Mouse (Mus musculus) heart, adult 2 months (tissue): ENCODE measurements at regions not wholly inside any gene's neighbourhood (a gene's known extent, or its start where the extent isn't known, plus 50 kb on each side); places are given as distances from the start of the nearest gene placed in this dataset.

Source experiments
- DNase-seq, 2 experiments: peaks; one replicate each; pipeline ENCODE4 v3.0.0; 2021
- H3K27ac ChIP-seq: fragments of 200-600 bp; 2 replicates; pipeline ENCODE4 v1.8.1; 2022
- H3K27me3 ChIP-seq: fragments of 200-500 bp; 2 replicates; pipeline ENCODE4 v1.6.1; 2012; ENCODE audit warnings: mild to moderate bottlenecking, low read length, inconsistent platforms, mixed read lengths; ENCODE audit not compliant: control insufficient read depth, insufficient read depth
- H3K36me3 ChIP-seq: fragments of 200-500 bp; 2 replicates; pipeline ENCODE4 v1.6.1; 2012; ENCODE audit warnings: low read length, inconsistent platforms; ENCODE audit not compliant: control insufficient read depth, insufficient read depth
- H3K4me1 ChIP-seq: fragments of 200-500 bp; 2 replicates; pipeline ENCODE4 v1.6.1; 2011; ENCODE audit warnings: low read length; ENCODE audit not compliant: control insufficient read depth, insufficient read depth
- H3K4me3 ChIP-seq: fragments of 200-600 bp; 2 replicates; pipeline ENCODE4 v1.8.1; 2022
- H3K79me2 ChIP-seq: fragments of 200-500 bp; replicated peaks from 2 replicates; pipeline ENCODE4 v1.6.1; 2012; ENCODE audit warnings: mild to moderate bottlenecking, inconsistent platforms, low read length, moderate library complexity, mixed read lengths; ENCODE audit not compliant: control insufficient read depth, insufficient read depth
- H3K9ac ChIP-seq: fragments of 200-500 bp; 2 replicates; pipeline ENCODE4 v1.6.1; 2012; ENCODE audit warnings: low read depth, mild to moderate bottlenecking, control low read depth, inconsistent platforms, low read length, mixed read lengths
- CTCF ChIP-seq: fragments of 200-600 bp; IDR thresholded peaks from 2 replicates; pipeline ENCODE4 v1.8.1; 2022; ENCODE audit warnings: antibody characterized with exemption, mild to moderate bottlenecking, moderate library complexity
- EP300 ChIP-seq: fragments of 200-500 bp; IDR thresholded peaks from 2 replicates; pipeline ENCODE4 v1.6.1; 2011; ENCODE audit warnings: low read depth, low read length, control low read depth; ENCODE audit not compliant: insufficient read depth
- POLR2A ChIP-seq: fragments of 200-500 bp; IDR thresholded peaks from 2 replicates; pipeline ENCODE4 v1.6.1; 2011; ENCODE audit warnings: mild to moderate bottlenecking, low read depth, low read length, control low read depth; ENCODE audit not compliant: insufficient read depth
- WGBS: fragments of 180-500 bp; shearing (Covaris S2); methylation state at CpG from one replicate; pipeline ENCODE4 v1.1.7; 2018; 5-methylcytosine and 5-hydroxymethylcytosine counted together
- intact Hi-C: fragments of 180-260 bp; cut with DNase I; formaldehyde crosslinking; loops from one replicate; pipeline ENCODE4 v1.15.1; 2025

- intact Hi-C loops = loop anchor here (1.0 kb wide), 1 partner anchor 373 kb away; no protein-coding TSS in a partner anchor
- H3K27me3 ChIP-seq = no peaks in the 10 kb centered on the region
- H3K79me2 ChIP-seq = no peaks in the 10 kb centered on the region
- H3K36me3 ChIP-seq = no peaks in the 10 kb centered on the region
- H3K27ac ChIP-seq = no peak overlapping the region
- no peaks in the 10 kb centered on the region for H3K4me1 ChIP-seq
- 89% methylated on average over 11 of the region's 11 CpGs for WGBS
- H3K9ac ChIP-seq = no peak overlapping the region
- DNase-seq = no peak
- TF ChIP-seq EP300 (no peak), POLR2A (no peak)
- no peak overlapping the region for H3K4me3 ChIP-seq
Measured at GRCm38 (mm10) chr16:55480745-55481144, 183.0 kb upstream of the Zpld1 start.

GRCm38 (mm10) chr16:55480304-55480703 is 182.5 kb upstream of the Zpld1 start:
- H3K4me1 ChIP-seq = no peaks in the 10 kb centered on the region
- H3K36me3 ChIP-seq = no peaks in the 10 kb centered on the region
- intact Hi-C loops = loop anchor here (1.0 kb wide), 1 partner anchor 373 kb away; no protein-coding TSS in a partner anchor
- H3K27ac ChIP-seq = no peak overlapping the region
- no peak overlapping the region for H3K4me3 ChIP-seq
- no peak overlapping the region for H3K9ac ChIP-seq
- 39% methylated on average over 7 of the region's 7 CpGs for WGBS
- no peaks in the 10 kb centered on the region for H3K27me3 ChIP-seq
- TF ChIP-seq CTCF (peak; percentile 69), POLR2A (no peak)
- no peaks in the 10 kb centered on the region for H3K79me2 ChIP-seq
- DNase-seq = no peak

- Histone ChIP-seq H3K4me1 (no peaks in the 10 kb centered on the region), H3K27me3 (no peaks in the 10 kb centered on the region), H3K27ac (no peak overlapping the region), H3K4me3 (no peak overlapping the region), H3K9ac (no peak overlapping the region), H3K79me2 (no peaks in the 10 kb centered on the region), H3K36me3 (no peaks in the 10 kb centered on the region)
- intact Hi-C loops = no loop called here
- 28% methylated on average over 17 of the region's 17 CpGs for WGBS
- TF ChIP-seq CTCF = peak; percentile 81
- no peak for TF ChIP-seq EP300
- TF ChIP-seq POLR2A = no peak
- DNase-seq = no peak
Measured at GRCm38 (mm10) chr16:55476544-55477208, 178.9 kb upstream of the Zpld1 start.

GRCm38 (mm10) chr16:55474950-55475525 is 177.3 kb upstream of the Zpld1 start:
- no peak for DNase-seq
- 76% methylated on average over 7 of the region's 7 CpGs for WGBS
- Histone ChIP-seq H3K4me3 (no peak overlapping the region), H3K27ac (no peak overlapping the region), H3K9ac (no peak overlapping the region), H3K36me3 (no peaks in the 10 kb centered on the region), H3K4me1 (no peaks in the 10 kb centered on the region), H3K27me3 (no peaks in the 10 kb centered on the region), H3K79me2 (no peaks in the 10 kb centered on the region)
- intact Hi-C loops = no loop called here
- TF ChIP-seq EP300 = no peak
- no peak for TF ChIP-seq CTCF
- TF ChIP-seq POLR2A = no peak

GRCm38 (mm10) chr16:55471396-55471795 is 173.6 kb upstream of the Zpld1 start:
- DNase-seq = no peak
- Histone ChIP-seq H3K79me2 (no peaks in the 10 kb centered on the region), H3K27me3 (no peaks in the 10 kb centered on the region), H3K27ac (no peak overlapping the region), H3K9ac (no peak overlapping the region), H3K4me1 (no peaks in the 10 kb centered on the region), H3K36me3 (no peaks in the 10 kb centered on the region), H3K4me3 (no peak overlapping the region)
- intact Hi-C loops = no loop called here
- no peak for TF ChIP-seq EP300
- no peak for TF ChIP-seq CTCF
- TF ChIP-seq POLR2A = no peak
- WGBS = 67% methylated on average over 4 of the region's 4 CpGs

- no peak overlapping the region for H3K4me3 ChIP-seq
- DNase-seq = no peak
- H3K36me3 ChIP-seq = no peaks in the 10 kb centered on the region
- H3K27ac ChIP-seq = no peak overlapping the region
- H3K27me3 ChIP-seq = no peaks in the 10 kb centered on the region
- 76% methylated on average over 13 of the region's 13 CpGs for WGBS
- no peak for TF ChIP-seq POLR2A
- no peak for TF ChIP-seq EP300
- TF ChIP-seq CTCF = no peak
- no peak overlapping the region for H3K9ac ChIP-seq
- H3K79me2 ChIP-seq = no peaks in the 10 kb centered on the region
- intact Hi-C loops = no loop called here
- H3K4me1 ChIP-seq = no peaks in the 10 kb centered on the region
Measured at GRCm38 (mm10) chr16:55470721-55471120, 172.9 kb upstream of the Zpld1 start.
